Mouse (Mus musculus) leukemia stem cell, adult 10-12 weeks (primary cell): ENCODE data around the gene Rpl28. TPM values are rescaled to one million over a fixed set of nuclear protein-coding genes. Genes with fewer than 3 reads are reported as not detected.

Experiments used
- polyA plus RNA-seq: library from polyadenylated mRNA; stranded (reverse); fragments of >175 nt; gene quantifications from 2 replicates; pipeline ENCODE4 v1.2.3, GENCODE M21; 2012; ENCODE audit warnings: low replicate concordance

Gene Rpl28
- polyA plus RNA-seq = 2,040 and 3,887 TPM in 2 replicates

DNA sequence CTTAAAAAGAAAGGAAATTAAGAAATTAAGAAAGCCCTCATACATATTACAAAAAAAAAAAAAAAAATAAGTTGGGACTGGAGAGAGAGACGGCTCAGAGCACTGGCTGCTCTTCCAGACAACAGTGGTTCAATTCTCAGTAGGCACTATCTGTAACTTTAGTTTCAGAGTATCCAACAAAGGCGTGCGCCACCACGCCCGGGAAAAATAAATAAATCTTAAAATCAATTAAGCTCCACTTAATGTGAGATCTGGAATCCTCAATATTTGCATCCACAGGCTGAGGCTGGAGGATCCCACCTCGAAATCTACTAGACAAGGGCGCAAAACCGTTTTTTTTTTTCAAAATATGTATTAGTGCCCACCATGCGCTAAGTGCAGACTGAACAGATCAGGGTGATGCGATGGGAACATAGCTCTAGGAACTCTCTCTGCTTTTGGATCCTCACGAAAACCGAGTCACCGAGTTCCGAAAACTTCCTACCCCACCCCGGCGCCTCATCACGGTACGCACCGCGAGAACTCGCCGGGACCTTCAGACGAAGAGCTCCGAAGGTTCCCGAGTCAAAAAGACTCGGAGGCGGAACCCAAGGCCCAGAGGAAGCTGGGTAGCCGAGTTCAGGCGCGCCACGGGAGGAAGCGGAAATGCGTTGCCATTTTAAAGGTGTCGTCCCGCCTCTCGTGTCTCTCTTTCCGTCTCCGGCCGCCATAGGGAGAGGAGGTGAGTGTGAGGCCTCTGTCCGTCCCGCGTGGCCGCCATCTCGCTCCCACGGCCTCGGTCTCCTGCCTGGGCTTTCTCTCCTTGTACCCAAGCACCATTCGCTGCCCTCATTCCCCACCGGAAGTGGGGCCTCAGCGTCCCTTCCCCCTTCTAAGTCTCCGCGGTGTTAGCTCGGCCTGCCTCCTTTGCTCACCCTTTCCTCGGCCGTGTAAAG lies at the start of gene Rpl28:
TSS of gene Rpl28 (plus strand) at position 597 of the 935 bp plus-strand sequence.

GRCm38 (mm10) chr7:4752821-4753570 lies 39.7 kb upstream of the Rpl28 start, which contains the start of gene Cox6b2:
Gene Cox6b2, minus strand, starts transcription at chr7:4753094.

DNA sequence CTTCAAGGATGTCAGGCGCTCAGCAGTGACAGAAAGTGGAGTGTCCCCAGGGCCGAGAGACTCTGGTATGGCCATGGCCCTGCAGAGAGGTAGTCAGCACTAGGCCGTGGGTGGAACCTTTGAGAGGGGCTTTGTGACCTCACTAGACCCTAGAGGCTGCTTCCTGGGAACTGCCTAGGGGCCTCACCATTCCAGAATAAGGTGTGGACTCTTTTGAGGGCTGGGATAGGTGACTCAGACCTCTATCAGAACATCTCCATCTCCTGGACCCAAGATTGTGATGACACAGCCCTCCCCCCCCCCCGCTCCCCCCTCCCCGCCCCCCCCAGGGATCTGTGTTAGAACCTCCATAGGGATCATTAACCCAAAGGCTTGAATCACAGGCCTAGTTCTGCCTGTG lies 21.5 kb upstream of the Rpl28 start, which contains the start of gene Fam71e2:
TSS of gene Fam71e2 (minus strand) at position 101 of the 400 bp plus-strand sequence.

GRCm38 (mm10) chr7:4782759-4783158 lies 9.9 kb upstream of the Rpl28 start, which contains the start of the genes Il11 and Tmem190:
Gene Il11, minus strand, starts transcription at chr7:4782859.
Gene Tmem190, plus strand, starts transcription at chr7:4782937.

GRCm38 (mm10) chr7:4789436-4789935 lies 3.2 kb upstream of the Rpl28 start, which contains the start of gene Tmem238:
Gene Tmem238, minus strand, starts transcription at chr7:4789656.

DNA sequence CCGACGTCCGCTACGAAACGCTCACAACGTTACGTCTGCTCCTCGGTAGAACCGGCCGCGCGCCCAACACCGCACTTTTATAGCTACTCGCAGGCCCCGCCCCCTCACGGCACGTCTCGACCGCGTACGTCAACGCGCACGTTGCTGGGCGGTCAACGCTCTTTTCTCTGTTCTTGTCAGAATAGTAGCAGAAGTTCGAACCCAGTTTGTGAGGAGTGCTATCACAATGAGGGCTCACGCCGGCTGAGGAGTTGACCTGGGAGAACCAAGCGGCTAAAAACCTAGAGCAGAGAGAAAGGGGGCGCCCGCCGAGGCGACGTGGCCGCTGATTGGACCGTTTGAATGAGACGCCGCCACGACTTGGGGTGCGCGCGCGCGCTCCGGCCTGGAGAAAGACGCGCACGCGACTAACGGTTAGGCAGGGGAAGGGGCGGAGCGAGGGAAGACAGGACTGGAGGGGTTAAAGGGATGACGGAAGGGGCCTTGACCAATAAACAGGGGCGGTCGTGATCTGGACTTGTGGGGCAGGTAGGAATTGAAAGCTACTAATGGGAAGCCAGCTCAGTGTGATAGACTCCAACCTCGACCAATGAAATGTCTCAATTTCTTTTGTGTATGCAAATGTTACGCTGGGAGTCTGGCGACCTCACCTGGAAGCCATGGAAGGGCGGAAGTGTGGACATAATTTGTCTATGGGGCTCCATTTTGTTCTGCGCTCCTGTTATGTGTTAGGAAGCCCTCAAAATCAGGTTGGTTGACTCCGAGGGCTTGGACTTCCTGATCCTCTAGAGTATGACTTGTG lies 19.8 kb downstream of the Rpl28 start, which contains the start of gene Ube2s:
TSS of gene Ube2s (minus strand) at position 288 of the 802 bp plus-strand sequence.

DNA sequence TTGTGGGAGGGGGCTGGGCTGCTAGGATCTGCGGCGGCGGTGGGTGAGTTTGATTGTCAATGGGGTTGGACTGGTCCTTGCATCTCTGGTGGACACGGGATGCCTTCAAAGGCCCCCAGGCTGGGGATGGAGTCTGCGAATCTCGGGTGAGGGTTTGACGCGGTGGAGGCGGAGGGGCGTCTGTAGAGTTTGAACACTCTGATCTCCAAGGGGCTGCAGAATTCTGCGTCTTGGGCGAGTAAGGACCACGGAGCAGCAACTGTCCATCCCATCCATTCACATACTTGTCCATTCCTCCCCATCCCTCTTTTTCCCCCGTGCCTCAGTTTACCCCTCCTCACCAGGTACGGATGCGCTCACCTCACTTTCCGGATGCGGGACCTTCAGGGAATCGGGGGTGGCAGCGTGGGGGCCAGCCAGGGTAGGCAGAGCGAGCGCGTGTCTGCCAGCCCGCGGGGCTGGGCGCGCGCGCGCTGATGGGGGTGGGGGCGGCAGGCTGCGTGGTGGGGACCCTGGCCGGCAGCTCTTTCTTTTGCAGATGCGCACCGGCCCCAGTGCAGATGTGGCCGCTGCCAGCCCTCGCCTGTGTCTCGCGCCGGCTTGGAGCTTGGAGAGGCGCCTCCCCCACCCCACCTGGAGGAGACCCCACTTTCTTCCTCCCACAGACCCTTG lies 51.7 kb downstream of the Rpl28 start, which contains the start of gene Shisa7:
TSS of gene Shisa7 (minus strand) at position 452 of the 672 bp plus-strand sequence.

Other genes with a start within 250 kb of the Rpl28 start
- 0.13 and 0.16 TPM in 2 replicates for gene Syt5, start 245.3 kb upstream of the Rpl28 start, polyA plus RNA-seq
- not detected in 2 replicates for gene Ptprh, start 188.8 kb upstream of the Rpl28 start, polyA plus RNA-seq
- 5.7 and 12.8 TPM in 2 replicates for gene Tmem86b, start 161.5 kb upstream of the Rpl28 start, polyA plus RNA-seq
- 230 and 262 TPM in 2 replicates for gene Ppp6r1, start 133.9 kb upstream of the Rpl28 start, polyA plus RNA-seq
- 171 and 194 TPM in 2 replicates for gene Hspbp1, start 107.8 kb upstream of the Rpl28 start, polyA plus RNA-seq
- 0.20 TPM in 2 replicates for gene Brsk1, start 102.3 kb upstream of the Rpl28 start, polyA plus RNA-seq
- gene Tmem150b, start 67.6 kb upstream of the Rpl28 start, polyA plus RNA-seq = 0.17 TPM in 1 of 2 replicates, not detected in the other
- gene Kmt5c, start 52.8 kb upstream of the Rpl28 start, polyA plus RNA-seq = 564 and 1,345 TPM in 2 replicates
- 70.9 and 249 TPM in 2 replicates for gene Cox6b2, start 39.8 kb upstream of the Rpl28 start, polyA plus RNA-seq
- gene Fam71e2, start 21.6 kb upstream of the Rpl28 start, polyA plus RNA-seq = not detected in 2 replicates
- 0.17 and 0.43 TPM in 2 replicates for gene Il11, start 10.0 kb upstream of the Rpl28 start, polyA plus RNA-seq
- gene Tmem190, start 9.9 kb upstream of the Rpl28 start, polyA plus RNA-seq = not detected in 2 replicates
- gene Tmem238, start 3.2 kb upstream of the Rpl28 start, polyA plus RNA-seq = 141 and 302 TPM in 2 replicates
- 297 and 1,174 TPM in 2 replicates for gene Ube2s, start 19.7 kb downstream of the Rpl28 start, polyA plus RNA-seq
- gene Shisa7, start 51.8 kb downstream of the Rpl28 start, polyA plus RNA-seq = 0.09 TPM in 1 of 2 replicates, not detected in the other
- 0.36 and 0.54 TPM in 2 replicates for gene Isoc2b, start 77.4 kb downstream of the Rpl28 start, polyA plus RNA-seq
- gene Isoc2a, start 84.3 kb downstream of the Rpl28 start, polyA plus RNA-seq = 2.1 and 10.8 TPM in 2 replicates
- gene Gm36210, start 113.6 kb downstream of the Rpl28 start, polyA plus RNA-seq = 0.27 TPM in 1 of 2 replicates, not detected in the other
- 71.6 and 77.8 TPM in 2 replicates for gene Zfp628, start 122.3 kb downstream of the Rpl28 start, polyA plus RNA-seq
- gene Nat14, start 129.2 kb downstream of the Rpl28 start, polyA plus RNA-seq = 2.4 and 2.5 TPM in 2 replicates
- 0.38 and 0.55 TPM in 2 replicates for gene Ssc5d, start 132.9 kb downstream of the Rpl28 start, polyA plus RNA-seq
- 0.20 and 0.42 TPM in 2 replicates for gene Sbk2, start 171.5 kb downstream of the Rpl28 start, polyA plus RNA-seq
- not detected in 2 replicates for gene Sbk3, start 178.3 kb downstream of the Rpl28 start, polyA plus RNA-seq
- 12.4 and 20.9 TPM in 2 replicates for gene Zfp579, start 203.3 kb downstream of the Rpl28 start, polyA plus RNA-seq
- 84.6 and 112 TPM in 2 replicates for gene Zfp524, start 221.5 kb downstream of the Rpl28 start, polyA plus RNA-seq
- 21.6 and 58.9 TPM in 2 replicates for gene Fiz1, start 221.8 kb downstream of the Rpl28 start, polyA plus RNA-seq
- gene Gm44973, start 222.6 kb downstream of the Rpl28 start, polyA plus RNA-seq = 33.3 TPM in 1 of 2 replicates, not detected in the other
- 98.5 and 146 TPM in 2 replicates for gene Zfp865, start 227.5 kb downstream of the Rpl28 start, polyA plus RNA-seq
- 0.44 and 1.1 TPM in 2 replicates for gene Ccdc106, start 227.7 kb downstream of the Rpl28 start, polyA plus RNA-seq
- gene 4632433K11Rik, start 241.2 kb downstream of the Rpl28 start, polyA plus RNA-seq = not detected in 2 replicates
- gene Zfp784, start 245.6 kb downstream of the Rpl28 start, polyA plus RNA-seq = 2.2 and 2.8 TPM in 2 replicates